Mouse (Mus musculus): Measurements from ENCODE around the gene F930015N05Rik.
A peak's percentile ranks its signal among the peaks of the same experiment; 100 is the strongest.

F930015N05Rik gene

GRCm38 (mm10) chr11:64436412-64436727, at the start of gene F930015N05Rik:
TSS of gene F930015N05Rik (minus strand) at chr11:64436653.
- DNase-seq = no peak

GRCm38 (mm10) chr11:64481445-64481844, 45.0 kb upstream of the F930015N05Rik start:
- peak; percentile 30 for DNase-seq

GRCm38 (mm10) chr11:64473679-64474078, 37.2 kb upstream of the F930015N05Rik start:
- no peak for DNase-seq

- DNase-seq = no peak
These were observed 34.2 kb upstream of the F930015N05Rik start for GRCm38 (mm10) chr11:64470689-64471088.

- peak; percentile 69 for DNase-seq
These were observed 32.3 kb upstream of the F930015N05Rik start for GRCm38 (mm10) chr11:64468737-64469136.

GRCm38 (mm10) chr11:64461746-64462145, 25.3 kb upstream of the F930015N05Rik start:
- no peak for DNase-seq

GRCm38 (mm10) chr11:64448586-64449315, 12.3 kb upstream of the F930015N05Rik start:
- DNase-seq = peak; percentile 66

GRCm38 (mm10) chr11:64445227-64445626, 8.8 kb upstream of the F930015N05Rik start:
- DNase-seq = no peak

GRCm38 (mm10) chr11:64442701-64443100, 6.2 kb upstream of the F930015N05Rik start:
- no peak for DNase-seq

GRCm38 (mm10) chr11:64442119-64442518, 5.7 kb upstream of the F930015N05Rik start:
- DNase-seq = peak; percentile 74

GRCm38 (mm10) chr11:64438909-64439308, 2.5 kb upstream of the F930015N05Rik start:
- peak; percentile 22 for DNase-seq

- DNase-seq = no peak
These were observed 1.3 kb upstream of the F930015N05Rik start for GRCm38 (mm10) chr11:64437721-64438120.

- DNase-seq = no peak
These were observed 392 bp upstream of the F930015N05Rik start for GRCm38 (mm10) chr11:64436791-64437298.

- DNase-seq = peak; percentile 36
These were observed 674 bp downstream of the F930015N05Rik start for GRCm38 (mm10) chr11:64435546-64436411.

GRCm38 (mm10) chr11:64434611-64435545, 1.6 kb downstream of the F930015N05Rik start, which contains the start of gene Hs3st3a1:
TSS of gene Hs3st3a1 (plus strand) at chr11:64435332.
- DNase-seq = peak; percentile 77

- DNase-seq = no peak
These were observed 17.5 kb downstream of the F930015N05Rik start for GRCm38 (mm10) chr11:64418969-64419368.

GRCm38 (mm10) chr11:64400534-64401093, 35.8 kb downstream of the F930015N05Rik start:
- DNase-seq = no peak

GRCm38 (mm10) chr11:64397612-64398011, 38.8 kb downstream of the F930015N05Rik start:
- no peak for DNase-seq

- DNase-seq = no peak
These were observed 39.5 kb downstream of the F930015N05Rik start for GRCm38 (mm10) chr11:64396949-64397348.

GRCm38 (mm10) chr11:64396331-64396881, 40.0 kb downstream of the F930015N05Rik start:
- DNase-seq = peak; percentile 15

GRCm38 (mm10) chr11:64386333-64386732, 50.1 kb downstream of the F930015N05Rik start:
- DNase-seq = no peak
